Mouse (Mus musculus) ES-E14 (cell line): ENCODE measurements around the gene Etv5. TPM values are rescaled to one million over a fixed set of nuclear protein-coding genes. Genes with fewer than 3 reads are reported as not detected.
"Not testable (repeated sequence)": the region's sequence is repeated elsewhere in the genome, so short reads cannot be mapped to it uniquely, and the experiment has no call there.

Experiments
- DNase-seq: peaks from one replicate; pipeline ENCODE4 v3.0.0-alpha.2; 2013; ENCODE audit warnings: low read depth, low spot score
- H3K27ac ChIP-seq: 2 replicates; pipeline ENCODE4 v1.5.1; 2012; ENCODE audit warnings: low read depth, mild to moderate bottlenecking, low read length, moderate library complexity, mixed read lengths; ENCODE audit not compliant: poor library complexity, insufficient read depth, severe bottlenecking
- H3K36me3 ChIP-seq: 2 replicates; pipeline ENCODE4 v1.6.1; 2012; ENCODE audit warnings: mild to moderate bottlenecking, low read length, moderate library complexity, mixed read lengths; ENCODE audit not compliant: control insufficient read depth, poor library complexity, insufficient read depth, severe bottlenecking
- H3K4me1 ChIP-seq, 2 experiments: fragments of 150-350 bp in 1 of 2; sonication (generic) in 1 of 2; 2 replicates each; pipeline ENCODE4 v1.6.1; 2012; ENCODE audit warnings: low read length in 2 of 2, mild to moderate bottlenecking in 1 of 2, mixed read lengths in 1 of 2; ENCODE audit not compliant: control insufficient read depth in 2 of 2, insufficient read depth in 2 of 2, poor library complexity in 1 of 2
- H3K4me3 ChIP-seq, 2 experiments: fragments of 150-350 bp in 1 of 2; sonication (generic) in 1 of 2; 2 replicates each; pipeline ENCODE4 v1.5.1; 2012; ENCODE audit warnings: low read length in 2 of 2, low read depth in 1 of 2, mild to moderate bottlenecking in 1 of 2, mixed read lengths in 1 of 2; ENCODE audit not compliant: insufficient read depth in 1 of 2, poor library complexity in 1 of 2, severe bottlenecking in 1 of 2
- H3K9ac ChIP-seq: 2 replicates; pipeline ENCODE4 v1.6.1; 2012; ENCODE audit warnings: low read depth, mild to moderate bottlenecking, low read length, mixed read lengths; ENCODE audit not compliant: poor library complexity, insufficient read depth, severe bottlenecking
- H3K9me3 ChIP-seq: fragments of 150-350 bp; sonication (generic); 2 replicates; pipeline ENCODE4 v1.6.1; 2012; ENCODE audit warnings: low read depth, mild to moderate bottlenecking, low read length; ENCODE audit not compliant: control insufficient read depth, insufficient read depth
- CHD2 ChIP-seq: IDR thresholded peaks from 2 replicates; pipeline ENCODE4 v1.6.1; 2014; ENCODE audit warnings: mild to moderate bottlenecking, low read depth, low read length, inconsistent platforms
- HCFC1 ChIP-seq: IDR thresholded peaks from 2 replicates; pipeline ENCODE4 v1.6.1; 2012; ENCODE audit warnings: low read length, inconsistent platforms, borderline replicate concordance; ENCODE audit not compliant: insufficient read depth
- MAFK ChIP-seq: IDR thresholded peaks from 2 replicates; pipeline ENCODE4 v1.6.1; 2014; ENCODE audit warnings: mild to moderate bottlenecking, low read depth, low read length, inconsistent platforms; ENCODE audit not compliant: insufficient read depth
- ZC3H11A ChIP-seq: IDR thresholded peaks from 2 replicates; pipeline ENCODE4 v1.6.1; 2012; ENCODE audit warnings: low read depth, mild to moderate bottlenecking, inconsistent platforms, low read length, borderline replicate concordance
- ZNF384 ChIP-seq: IDR thresholded peaks from 2 replicates; pipeline ENCODE4 v1.6.1; 2012; ENCODE audit warnings: low read depth, low read length, inconsistent platforms
- in situ Hi-C, 2 experiments: fragments of 600-800 bp; cut with MboI; formaldehyde crosslinking; loops; one replicate each; pipeline ENCODE4 v1.15.1; 2025; ENCODE audit warnings: low sequenced_read_pairs in 2 of 2, inconsistent platforms in 1 of 2; ENCODE audit not compliant: unreplicated experiment in 2 of 2
- total RNA-seq: library from RNA; depleted of rRNA; stranded (reverse); fragments of 300-350 nt; gene quantifications from 2 replicates; pipeline ENCODE4 v1.2.3, GENCODE M21; 2012

Gene Etv5
- total RNA-seq, 1 experiment = 136 TPM

GRCm38 (mm10) chr16:22358701-22359354, 80.7 kb downstream of the Etv5 start:
- no peaks in the 10 kb centered on the region for H3K9me3 ChIP-seq
- no peaks in the 10 kb centered on the region for H3K36me3 ChIP-seq
- in situ Hi-C loops = no loop called here
- peaks cover 2 to 6% of the 10 kb centered on the region in 2 experiments; a peak in 2 of 4 replicates for H3K4me1 ChIP-seq
- peak overlapping the region; percentile 11; the same call in 1 of the 2 replicates for H3K9ac ChIP-seq
- TF ChIP-seq MAFK = no peak
- H3K27ac ChIP-seq = no peak overlapping the region
- H3K4me3 ChIP-seq = no peak overlapping the region
- DNase-seq = no peak

GRCm38 (mm10) chr16:22354177-22354576, 85.3 kb downstream of the Etv5 start:
- H3K27ac ChIP-seq, in situ Hi-C loops, H3K36me3 ChIP-seq, H3K4me3 ChIP-seq, DNase-seq, H3K9ac ChIP-seq, H3K9me3 ChIP-seq, H3K4me1 ChIP-seq: not testable (repeated sequence)
- TF ChIP-seq ZC3H11A (peak; percentile 54; the same call in 1 of the 2 replicates), ZNF384 (peak; percentile 75)

- Histone ChIP-seq H3K4me1 (peaks cover under 1 to 2% of the 10 kb centered on the region in 2 experiments; a peak in 1 of 4 replicates), H3K4me3 (no peak overlapping the region), H3K9ac (no peak overlapping the region), H3K9me3 (no peaks in the 10 kb centered on the region), H3K27ac (no peak overlapping the region), H3K36me3 (no peaks in the 10 kb centered on the region; the same call in 1 of the 2 replicates)
- TF ChIP-seq ZNF384 (no peak), HCFC1 (no peak), CHD2 (no peak), ZC3H11A (no peak), MAFK (no peak)
- DNase-seq = no peak
- in situ Hi-C loops = no loop called here
Measured at GRCm38 (mm10) chr16:22353639-22354038, 85.9 kb downstream of the Etv5 start.

- TF ChIP-seq ZNF384 (no peak), ZC3H11A (no peak), HCFC1 (no peak), MAFK (peak; percentile 95), CHD2 (no peak)
Measured at GRCm38 (mm10) chr16:22351194-22351593, 88.3 kb downstream of the Etv5 start.

GRCm38 (mm10) chr16:22349798-22350197, 89.7 kb downstream of the Etv5 start:
- Histone ChIP-seq H3K4me1 (0 out of 4 replicates have a peak, but pooled peaks cover 0 to 2% of the 10 kb centered on the region in 2 experiments), H3K9ac (no peak overlapping the region), H3K36me3 (no peaks in the 10 kb centered on the region; the same call in 1 of the 2 replicates), H3K9me3 (no peaks in the 10 kb centered on the region), H3K27ac (no peak overlapping the region), H3K4me3 (no peak overlapping the region)
- no peak for DNase-seq
- no peak for TF ChIP-seq ZC3H11A
- no peak for TF ChIP-seq HCFC1
- no peak for TF ChIP-seq CHD2
- no peak for TF ChIP-seq ZNF384
- TF ChIP-seq MAFK = no peak
- in situ Hi-C loops = no loop called here

More at GRCm38 (mm10) chr16:22351194-22351593, 88.3 kb downstream of the Etv5 start:
- DNase-seq = no peak
- Histone ChIP-seq H3K9ac (no peak overlapping the region), H3K4me3 (no peak overlapping the region), H3K27ac (no peak overlapping the region), H3K36me3 (no peaks in the 10 kb centered on the region; the same call in 1 of the 2 replicates), H3K9me3 (no peaks in the 10 kb centered on the region), H3K4me1 (0 out of 4 replicates have a peak, but pooled peaks cover 0 to 2% of the 10 kb centered on the region in 2 experiments)
- in situ Hi-C loops = no loop called here
